ENCODE assay signal across 8 mouse cellular contexts in the genomic region with DNA sequence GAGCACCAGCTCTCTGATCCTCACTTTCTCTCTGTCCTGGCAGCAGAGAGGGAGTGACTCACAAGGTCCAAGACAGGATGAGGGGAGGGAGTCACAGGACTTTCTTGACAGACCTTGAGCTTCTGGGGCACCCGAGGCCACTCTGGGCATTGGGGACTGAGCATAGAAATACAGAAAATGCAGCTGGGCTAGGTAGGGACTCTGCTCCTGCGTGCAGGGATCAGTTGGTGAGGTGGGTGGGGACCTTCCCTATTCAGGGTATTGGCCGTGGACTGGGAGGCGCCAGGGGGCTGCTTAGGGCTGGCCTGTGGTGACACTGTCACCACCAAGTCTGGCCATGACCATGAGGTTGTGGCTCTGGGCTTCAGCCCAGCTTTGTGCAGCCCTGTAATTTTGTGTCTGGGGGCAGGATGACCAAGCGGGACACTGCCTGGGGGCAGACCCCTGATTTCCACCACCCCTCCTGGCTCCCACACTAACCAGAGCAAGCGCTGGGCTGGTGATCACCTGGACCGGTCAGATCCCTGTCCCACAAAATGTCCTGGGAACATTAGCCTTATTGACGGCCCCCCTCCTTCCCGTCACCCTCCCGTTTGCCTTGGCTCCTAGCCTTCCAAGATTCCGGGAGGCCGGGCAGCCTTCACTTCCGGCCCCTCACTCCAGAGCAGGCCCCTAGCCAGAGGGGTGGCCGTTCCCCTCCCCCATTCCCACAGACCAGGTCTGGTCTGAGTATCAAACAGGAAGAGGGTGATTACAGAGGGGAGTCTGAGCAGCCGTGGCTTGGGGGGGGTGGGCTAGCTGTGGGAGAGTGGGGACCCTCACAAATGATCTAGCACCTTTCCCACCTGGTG. TPM values are rescaled to one million over a fixed set of nuclear protein-coding genes. Genes with fewer than 3 reads are reported as not detected.
A peak's percentile ranks its signal among the peaks of the same experiment; 100 is the strongest.
DNase-seq lines count a peak whose midpoint lies in the region; ATAC-seq and TF ChIP-seq lines count a peak whose summit lies in the region.

No protein-coding gene starts in this region.

- 0 out of 2 replicates have a peak, but pooled peaks cover 5% of the 10 kb centered on the region for H3K27me3 ChIP-seq in heart, embryonic 12.5 days (replicated peaks)
- no peaks in the 10 kb centered on the region for H3K27me3 ChIP-seq in kidney, embryonic 16.5 days (ENCODE audit: insufficient read depth, low read length)

- H3K36me3 ChIP-seq in heart, embryonic 12.5 days: no peaks in the 10 kb centered on the region
- no peaks in the 10 kb centered on the region for H3K36me3 ChIP-seq in kidney, embryonic 16.5 days (ENCODE audit: insufficient read depth, low read length)
- no peaks in the 10 kb centered on the region for H3K36me3 ChIP-seq in macrophage (ENCODE audit: inconsistent target)

- H3K9ac ChIP-seq in heart, embryonic 12.5 days: peak overlapping the region; percentile 52; the same call in 1 of the 2 replicates
- H3K9ac ChIP-seq in kidney, embryonic 16.5 days (replicated peaks; ENCODE audit: low read length): peak overlapping the region; percentile 29; the same call in 1 of the 2 replicates

- peak; percentile 69 for ATAC-seq in heart, embryonic 12.5 days (ENCODE audit: insufficient number of reproducible peaks, low FRiP score)
- ATAC-seq in kidney, embryonic 16.5 days (ENCODE audit: low FRiP score, low TSS enrichment): peak; percentile 39
- ATAC-seq in megakaryocyte, adult 5-6 weeks (ENCODE audit: poor library complexity, severe bottlenecking): no peak

- peak overlapping the region; percentile 75 for H3K27ac ChIP-seq in gastrocnemius, adult 2 months
- peak overlapping the region; percentile 82 for H3K27ac ChIP-seq in heart, embryonic 12.5 days (ENCODE audit: poor library complexity, severe bottlenecking)
- H3K27ac ChIP-seq in kidney, embryonic 16.5 days (ENCODE audit: low read length): peak overlapping the region; percentile 32
- peak overlapping the region; percentile 97 for H3K27ac ChIP-seq in macrophage

- H3K4me2 ChIP-seq in heart, embryonic 12.5 days: peak overlapping the region; percentile 53
- peak overlapping the region; percentile 24 for H3K4me2 ChIP-seq in kidney, embryonic 16.5 days (replicated peaks; ENCODE audit: low read depth, low read length)

- 16% methylated on average over 15 of the region's 15 CpGs for WGBS in heart, embryonic 12.5 days
- WGBS in kidney, embryonic 16.5 days: 21% methylated on average over 15 of the region's 15 CpGs
- 81% methylated on average over 15 of the region's 15 CpGs for WGBS in macrophage (ENCODE audit: missing documents)

- no peaks in the 10 kb centered on the region for H3K9me3 ChIP-seq in heart, embryonic 12.5 days (replicated peaks)
- no peaks in the 10 kb centered on the region for H3K9me3 ChIP-seq in kidney, embryonic 16.5 days (ENCODE audit: low read length)

- no peak for DNase-seq in gastrocnemius, adult 2 months
- no peak for DNase-seq in gastrocnemius, adult 8-10 months (ENCODE audit: low spot score in 2 of 2)
- DNase-seq in urinary bladder, adult 18-20 months (ENCODE audit: low spot score in 2 of 2): no peak
- DNase-seq in spleen, postnatal 36 days (ENCODE audit: low spot score in 2 of 2): no peak

- H3K4me3 ChIP-seq in gastrocnemius, adult 2 months: peak overlapping the region; percentile 53
- H3K4me3 ChIP-seq in heart, embryonic 12.5 days: peak overlapping the region; percentile 3; the same call in 1 of the 2 replicates
- H3K4me3 ChIP-seq in kidney, embryonic 16.5 days (ENCODE audit: low read length): no peak overlapping the region
- no peak overlapping the region for H3K4me3 ChIP-seq in macrophage (ENCODE audit: inconsistent target)

- intact Hi-C loops in gastrocnemius, adult 2 months (cut with DNase I): loop anchor here (5.0 kb wide), 1 partner anchor 40 kb away; no protein-coding TSS in a partner anchor

- no peak for TF ChIP-seq CTCF in gastrocnemius, adult 2 months (IDR thresholded peaks at IDR 0.05)

- peaks cover 98% of the 10 kb centered on the region for H3K79me2 ChIP-seq in macrophage (ENCODE audit: inconsistent target)

- peaks cover 78% of the 10 kb centered on the region for H3K4me1 ChIP-seq in heart, embryonic 12.5 days (replicated peaks)
- H3K4me1 ChIP-seq in kidney, embryonic 16.5 days (ENCODE audit: insufficient read depth, low read length): peaks cover 55% of the 10 kb centered on the region

RNA-seq across cellular contexts. Expression of gene Sdc3, which starts 5.1 kb away (rescaled TPM):
- 10 to 100 TPM in 1 of 2 experiments, 1 to 10 TPM in 1; 8.5 to 12.5 TPM for total RNA-seq in gastrocnemius, adult 2 months (2021)
- 10 to 100 TPM in 1 of 4 experiments, 1 to 10 TPM in 3; 5.6 to 10.9 (median 6.7) TPM for total RNA-seq in gastrocnemius, adult 8-10 months (2022)
- 35.9 and 38.7 TPM in 2 replicates for polyA plus RNA-seq in heart, embryonic 12.5 days (2016; fragmentation: Nextera tagmentation; extraction: Ambion mirVana)
- polyA plus RNA-seq in kidney, embryonic 16.5 days (2015; fragmentation: Nextera tagmentation; extraction: Ambion mirVana): 22.6 and 23.1 TPM in 2 replicates
- 100 to 1,000 TPM in 19 of 26 experiments, 10 to 100 TPM in 7; 22.5 to 373 (median 145) TPM for total RNA-seq in macrophage (2018; cell fraction: chromatin; rRNA removed)
- total RNA-seq in macrophage (2018; cell fraction: cytosol; rRNA removed): 100 to 1,000 TPM; 388 to 983 (median 585) TPM
- 1,000 to 10,000 TPM in 4 of 26 experiments, 100 to 1,000 TPM in 22; 221 to 1,187 (median 556) TPM for total RNA-seq in macrophage (2018; cell fraction: nucleus; rRNA removed)
- 449 to 1,011 TPM (median 478 TPM) in 3 replicates for polyA plus RNA-seq in macrophage (2018)
- 22.6 and 31.3 TPM in 2 replicates for total RNA-seq in megakaryocyte, adult 5-6 weeks (2015)
- total RNA-seq in megakaryocyte, adult 5-6 weeks (2017): 13.6 and 20.2 TPM in 2 replicates

Comparison
In these comparisons a context has a peak if more than half of its experiments do, and no peak if none do; other contexts are left out.
1. H3K27ac ChIP-seq: peak in every context shown above with its lines; median percentile 97 in macrophage; 82 in heart, embryonic 12.5 days; 75 in gastrocnemius, adult 2 months; 32 in kidney, embryonic 16.5 days.
2. H3K4me3 ChIP-seq: peak in gastrocnemius, adult 2 months (single experiment) and heart, embryonic 12.5 days (single experiment); none in kidney, embryonic 16.5 days (single experiment) and macrophage (single experiment).